Mouse (Mus musculus) forebrain, embryonic 11.5 days (tissue): ENCODE measurements at regions not wholly inside any gene's neighbourhood (a gene's known extent, or its start where the extent isn't known, plus 50 kb on each side); places are given as distances from the start of the nearest gene placed in this dataset.
"Not testable (repeated sequence)": the region's sequence is repeated elsewhere in the genome, so short reads cannot be mapped to it uniquely, and the experiment has no call there.

Experiments
- ATAC-seq: fragments of 200-750 bp; cut with Nextera tagmentation; replicated peaks from 2 replicates; pipeline ENCODE4 v1.8.0; 2017; ENCODE audit warnings: moderate TSS enrichment; ENCODE audit not compliant: low FRiP score
- DNase-seq: peaks from one replicate; pipeline ENCODE4 v3.0.0-alpha.2; 2017; ENCODE audit warnings: low spot score
- H3K27ac ChIP-seq: fragments of 300-500 bp; sonication (generic); 2 replicates; pipeline ENCODE4 v1.5.1; 2014; ENCODE audit warnings: low read depth, low read length
- H3K27me3 ChIP-seq: fragments of 300-500 bp; sonication (generic); 2 replicates; pipeline ENCODE4 v1.6.1; 2014; ENCODE audit warnings: mild to moderate bottlenecking, low read length, mixed read lengths; ENCODE audit not compliant: control insufficient read depth, insufficient read depth
- H3K36me3 ChIP-seq: fragments of 300-500 bp; sonication (generic); 2 replicates; pipeline ENCODE4 v1.6.1; 2014; ENCODE audit warnings: mild to moderate bottlenecking, low read length, moderate library complexity, mixed read lengths; ENCODE audit not compliant: control insufficient read depth, insufficient read depth
- H3K4me1 ChIP-seq: fragments of 300-500 bp; sonication (generic); replicated peaks from 2 replicates; pipeline ENCODE4 v1.6.1; 2014; ENCODE audit warnings: low read length, mixed read lengths; ENCODE audit not compliant: control insufficient read depth, insufficient read depth
- H3K4me2 ChIP-seq: fragments of 300-500 bp; sonication (generic); 2 replicates; pipeline ENCODE4 v1.6.1; 2014; ENCODE audit warnings: low read depth, mild to moderate bottlenecking, low read length, moderate library complexity, mixed read lengths; ENCODE audit not compliant: severe bottlenecking
- H3K4me3 ChIP-seq: fragments of 300-500 bp; sonication (generic); 2 replicates; pipeline ENCODE4 v1.5.1; 2014; ENCODE audit warnings: low read depth, low read length
- H3K9ac ChIP-seq: fragments of 300-500 bp; sonication (generic); 2 replicates; pipeline ENCODE4 v1.6.1; 2014; ENCODE audit warnings: low read length
- H3K9me3 ChIP-seq: fragments of 300-500 bp; sonication (generic); 2 replicates; pipeline ENCODE4 v1.6.1; 2016; ENCODE audit warnings: low read length, mixed read lengths; ENCODE audit not compliant: control insufficient read depth
- WGBS: fragments of 180-500 bp; shearing (Covaris S2); extraction: QIAGEN DNeasy Blood & Tissue Kit; methylation state at CpG from one replicate; pipeline ENCODE4 v1.1.7; 2014; 5-methylcytosine and 5-hydroxymethylcytosine counted together

DNA sequence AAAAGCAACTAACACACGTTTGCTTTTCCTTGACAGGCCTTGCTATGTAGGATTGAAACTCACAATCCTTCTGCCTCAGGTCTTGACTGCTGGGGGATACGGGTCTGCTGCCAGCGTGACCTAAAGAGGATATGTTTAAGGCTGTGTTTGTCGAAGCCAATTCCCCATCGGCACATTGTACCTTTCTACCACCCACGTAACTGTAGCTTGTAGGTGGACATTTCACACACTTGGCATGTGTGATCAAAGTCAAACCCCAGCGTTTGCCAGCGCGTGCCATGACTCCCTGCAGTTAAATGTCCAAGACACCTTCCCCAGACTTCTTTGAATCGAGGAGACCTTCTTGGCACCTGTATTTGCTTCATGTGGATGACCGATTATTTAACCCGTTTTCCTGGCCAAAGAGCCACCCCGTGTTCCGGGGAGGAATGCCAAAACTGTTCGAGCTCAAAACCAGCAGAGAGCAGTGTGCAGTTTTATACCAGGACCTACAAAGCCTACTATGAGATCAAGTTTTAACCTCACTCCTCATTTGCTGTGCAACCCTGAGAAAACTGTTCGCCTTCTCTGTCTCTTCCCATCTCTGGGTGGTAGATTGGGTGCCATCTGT lies 395.4 kb upstream of the Zfp507 start:
- ATAC-seq (no peak), DNase-seq (no peak)
- H3K4me1 ChIP-seq, result no peaks in the 10 kb centered on the region
- H3K9ac ChIP-seq, result no peak overlapping the region
- no peak overlapping the region for H3K4me2 ChIP-seq
- no peaks in the 10 kb centered on the region for H3K9me3 ChIP-seq
- H3K27ac ChIP-seq, result no peak overlapping the region
- WGBS, result 92% methylated on average over 16 of the region's 16 CpGs
- H3K27me3 ChIP-seq, result no peaks in the 10 kb centered on the region
- no peak overlapping the region for H3K4me3 ChIP-seq
- no peaks in the 10 kb centered on the region for H3K36me3 ChIP-seq

DNA sequence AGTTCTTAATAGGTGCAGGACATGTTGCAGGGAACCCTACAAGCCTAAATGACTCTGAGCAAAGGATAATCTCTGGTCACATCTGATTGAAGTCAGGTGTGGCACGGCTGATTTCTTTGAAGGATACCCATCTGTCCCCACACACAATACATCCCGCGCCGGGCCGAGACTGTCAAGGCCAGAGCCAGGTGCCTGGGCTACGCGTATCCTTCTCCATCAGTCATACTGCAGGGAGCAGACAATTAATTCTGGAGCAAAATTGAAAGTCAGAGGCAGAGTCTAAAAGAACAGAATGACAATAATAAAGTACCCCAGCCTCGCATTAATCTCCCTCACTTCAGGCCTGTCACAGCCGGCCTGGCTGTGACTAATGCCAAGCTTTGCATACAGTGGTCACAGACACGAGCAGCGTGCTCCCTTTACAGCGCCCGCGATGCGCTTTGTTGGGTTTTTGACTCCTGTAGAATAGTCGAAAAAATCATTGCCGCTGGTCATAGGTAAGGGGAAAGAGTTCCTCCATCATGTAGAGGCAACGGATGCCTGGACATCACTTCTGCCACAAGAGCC lies 393.4 kb upstream of the Zfp507 start:
- Histone ChIP-seq H3K36me3 (no peaks in the 10 kb centered on the region), H3K9ac (no peak overlapping the region), H3K4me2 (no peak overlapping the region), H3K9me3 (no peaks in the 10 kb centered on the region), H3K27ac (no peak overlapping the region), H3K27me3 (no peaks in the 10 kb centered on the region), H3K4me1 (no peaks in the 10 kb centered on the region), H3K4me3 (no peak overlapping the region)
- no peak for ATAC-seq
- DNase-seq, result no peak
- 91% methylated on average over 18 of the region's 18 CpGs for WGBS

DNA sequence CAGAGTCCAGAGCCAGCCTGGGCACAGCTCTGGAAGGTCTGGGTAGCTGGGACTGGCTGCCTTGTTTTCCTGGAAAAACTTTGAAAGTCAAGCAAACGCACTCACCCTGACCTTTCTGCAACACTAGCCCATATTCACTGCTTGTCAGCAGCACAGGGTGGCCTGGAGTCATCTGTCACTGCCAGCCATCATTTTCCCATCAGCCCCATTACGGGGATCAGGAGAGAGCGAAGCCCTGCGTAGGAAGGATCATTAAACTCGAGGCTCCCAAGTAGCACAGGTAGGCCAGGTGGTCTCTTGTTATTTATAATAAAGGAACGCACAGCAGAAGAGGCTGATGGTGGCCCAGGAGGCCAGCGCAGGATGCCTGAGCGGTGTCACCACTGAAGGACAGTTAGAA lies 389.8 kb upstream of the Zfp507 start:
- H3K9me3 ChIP-seq, result no peaks in the 10 kb centered on the region
- DNase-seq, result no peak
- no peaks in the 10 kb centered on the region for H3K36me3 ChIP-seq
- no peak for ATAC-seq
- H3K4me2 ChIP-seq, result no peak overlapping the region
- H3K4me1 ChIP-seq, result no peaks in the 10 kb centered on the region
- H3K27me3 ChIP-seq, result no peaks in the 10 kb centered on the region
- H3K4me3 ChIP-seq, result no peak overlapping the region
- no peak overlapping the region for H3K27ac ChIP-seq
- 85% methylated on average over 8 of the region's 8 CpGs for WGBS
- H3K9ac ChIP-seq, result no peak overlapping the region

DNA sequence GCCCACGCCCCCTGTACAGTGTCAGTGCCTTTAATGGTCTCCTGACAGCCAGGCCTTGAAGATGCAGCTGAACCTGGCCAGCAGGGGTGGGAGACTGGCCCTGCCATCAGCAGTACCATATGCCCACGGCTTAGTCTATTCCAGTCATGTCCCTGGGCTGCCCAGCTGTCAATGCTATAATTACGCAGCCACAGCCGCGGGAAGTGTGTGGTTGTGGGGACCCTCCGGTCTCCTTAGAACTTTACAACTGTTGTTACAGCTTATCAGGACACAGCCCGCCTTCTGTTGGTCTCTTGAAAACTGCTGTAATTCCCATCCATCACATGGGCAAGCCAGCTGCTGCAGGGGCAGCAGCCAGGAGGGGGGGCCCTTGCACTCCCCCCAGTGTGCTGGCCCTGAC lies 375.1 kb upstream of the Zfp507 start:
- no peak overlapping the region for H3K4me3 ChIP-seq

DNA sequence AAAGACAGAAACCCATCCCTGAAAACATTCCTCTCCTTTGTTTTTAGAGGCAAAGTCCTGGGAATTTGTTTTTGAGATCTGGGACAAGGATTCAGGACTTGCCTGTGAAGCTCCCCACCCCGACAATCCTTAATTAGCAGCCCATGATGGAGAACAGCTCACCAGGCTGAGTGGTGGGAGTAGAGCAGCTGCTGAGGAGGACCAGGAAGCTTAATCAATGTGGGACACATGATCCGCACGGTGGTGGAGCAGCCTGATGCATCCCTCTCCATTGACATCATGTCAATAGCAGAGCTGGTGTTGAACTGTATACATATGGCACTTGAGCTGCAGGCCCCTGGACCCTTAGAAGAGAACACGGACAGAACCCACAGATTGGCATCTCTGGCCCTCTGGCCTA lies 372.5 kb upstream of the Zfp507 start:
- ATAC-seq, result no peak

More for the DNA sequence above, 375.1 kb upstream of the Zfp507 start:
- no peaks in the 10 kb centered on the region for H3K36me3 ChIP-seq
- no peak overlapping the region for H3K9ac ChIP-seq
- no peak overlapping the region for H3K27ac ChIP-seq
- ATAC-seq (no peak), DNase-seq (no peak)
- no peaks in the 10 kb centered on the region for H3K27me3 ChIP-seq
- no peaks in the 10 kb centered on the region for H3K4me1 ChIP-seq
- 85% methylated on average over 7 of the region's 7 CpGs for WGBS
- no peaks in the 10 kb centered on the region for H3K9me3 ChIP-seq
- no peak overlapping the region for H3K4me2 ChIP-seq

DNA sequence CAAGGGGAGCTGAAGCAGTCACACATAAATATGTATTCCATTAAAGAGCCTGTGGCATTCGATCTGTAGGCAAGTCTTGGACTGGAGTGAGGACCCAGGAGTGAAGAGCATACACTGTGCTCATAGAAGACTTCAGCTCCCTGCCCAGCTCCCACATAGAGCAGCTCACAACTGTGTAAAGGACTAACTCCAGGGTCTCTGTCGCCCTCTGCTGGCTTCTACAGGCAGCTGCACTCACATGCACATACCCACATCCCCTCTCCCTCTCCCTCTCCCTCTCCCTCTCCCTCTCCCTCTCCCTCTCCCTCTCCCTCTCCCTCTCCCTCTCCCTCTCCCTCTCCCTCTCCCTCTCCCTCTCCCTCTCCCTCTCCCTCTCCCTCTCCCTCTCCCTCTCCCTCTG lies 369.7 kb upstream of the Zfp507 start:
- not testable (repeated sequence) for H3K9ac ChIP-seq, H3K27ac ChIP-seq, ATAC-seq, H3K9me3 ChIP-seq, DNase-seq, H3K4me2 ChIP-seq, H3K4me1 ChIP-seq, H3K27me3 ChIP-seq, H3K4me3 ChIP-seq, H3K36me3 ChIP-seq
- 63% methylated on average over 2 of the region's 2 CpGs for WGBS

More for the DNA sequence above, 372.5 kb upstream of the Zfp507 start:
- Histone ChIP-seq H3K27me3 (no peaks in the 10 kb centered on the region), H3K9ac (no peak overlapping the region), H3K4me3 (no peak overlapping the region), H3K27ac (no peak overlapping the region), H3K4me1 (no peaks in the 10 kb centered on the region), H3K36me3 (no peaks in the 10 kb centered on the region), H3K9me3 (no peaks in the 10 kb centered on the region), H3K4me2 (no peak overlapping the region)
- 85% methylated on average over 4 of the region's 4 CpGs for WGBS
- DNase-seq, result no peak

DNA sequence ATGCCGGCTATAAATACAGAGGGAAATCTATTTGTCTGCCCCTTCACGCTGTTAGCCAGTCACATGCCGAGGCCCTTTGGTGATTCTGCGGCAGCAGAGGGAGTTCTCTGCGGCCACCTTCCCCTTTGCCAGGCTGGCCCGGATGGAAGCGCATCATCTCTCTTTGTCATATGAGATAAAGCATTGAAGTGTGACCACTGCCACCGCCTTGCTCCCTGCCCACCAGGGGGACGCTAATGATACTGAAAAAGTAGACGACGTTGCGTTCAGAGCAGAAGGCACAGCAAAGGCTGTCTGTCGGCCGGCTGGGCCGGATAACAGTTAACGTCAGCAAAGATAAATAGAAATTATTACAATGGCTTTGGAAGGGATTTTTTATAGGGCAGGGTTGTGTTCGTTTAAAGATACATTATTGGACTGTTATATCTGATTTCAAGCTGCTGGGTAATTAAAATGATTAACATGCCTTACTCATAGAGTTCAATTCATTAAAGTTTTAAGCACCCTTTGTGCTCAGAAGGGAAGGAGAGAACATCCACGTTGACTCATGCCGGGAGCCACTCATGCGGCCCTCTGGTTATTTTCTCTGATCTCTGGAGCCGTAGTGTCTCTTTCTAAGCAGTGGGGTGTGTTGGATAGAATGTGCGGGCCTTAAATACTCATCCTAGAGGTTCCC lies 354.6 kb upstream of the Zfp507 start:
- ATAC-seq, result no peak
- Histone ChIP-seq H3K9me3 (no peaks in the 10 kb centered on the region), H3K27me3 (no peaks in the 10 kb centered on the region), H3K4me2 (no peak overlapping the region), H3K4me3 (no peak overlapping the region), H3K9ac (no peak overlapping the region), H3K27ac (no peak overlapping the region), H3K36me3 (no peaks in the 10 kb centered on the region), H3K4me1 (no peaks in the 10 kb centered on the region)
- WGBS, result 65% methylated on average over 22 of the region's 22 CpGs
- no peak for DNase-seq

DNA sequence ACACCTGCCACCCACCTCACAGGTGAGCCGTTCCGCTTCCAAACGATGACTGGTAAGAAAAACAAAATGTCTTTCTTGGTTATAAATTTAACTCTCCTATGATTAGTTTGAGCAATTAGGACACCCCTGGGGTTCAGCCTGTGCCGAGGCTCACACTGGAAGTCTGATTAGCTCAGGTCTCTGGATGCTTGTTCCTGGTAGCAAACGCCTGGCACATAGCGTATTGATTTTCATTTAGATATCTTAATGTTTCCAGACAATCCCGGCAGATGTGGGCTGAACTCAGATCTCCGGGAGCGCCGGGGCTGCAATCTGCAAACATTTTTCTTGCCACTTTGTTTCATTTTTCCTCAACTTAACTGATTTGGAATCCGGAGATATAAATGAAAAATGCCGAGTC lies 353.8 kb upstream of the Zfp507 start:
- Histone ChIP-seq H3K4me3 (no peak overlapping the region), H3K4me1 (no peaks in the 10 kb centered on the region), H3K27me3 (no peaks in the 10 kb centered on the region), H3K36me3 (no peaks in the 10 kb centered on the region), H3K4me2 (no peak overlapping the region), H3K9ac (no peak overlapping the region), H3K27ac (no peak overlapping the region), H3K9me3 (no peaks in the 10 kb centered on the region)
- ATAC-seq, result no peak
- WGBS, result 89% methylated on average over 12 of the region's 12 CpGs
- no peak for DNase-seq

DNA sequence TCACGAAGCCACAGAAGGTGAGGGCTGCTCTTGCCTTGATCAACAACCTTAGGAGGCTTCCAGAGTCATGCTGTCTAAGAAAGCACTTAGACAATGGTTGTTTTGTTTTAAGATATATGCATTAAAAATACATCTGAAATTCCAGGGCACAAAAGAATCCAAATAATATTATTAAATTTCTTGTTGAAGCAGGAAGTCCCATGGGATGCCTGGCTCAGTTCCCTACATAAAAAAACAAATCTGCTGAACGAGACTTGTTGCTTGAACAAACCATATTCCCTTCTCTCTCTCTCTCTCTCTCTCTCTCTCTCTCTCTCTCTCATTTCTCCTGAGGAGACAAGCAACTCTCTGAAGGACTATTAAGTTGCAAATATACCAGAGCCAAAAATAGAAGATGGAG lies 352.8 kb upstream of the Zfp507 start:
- DNase-seq, result no peak
- no peak for ATAC-seq
- no peaks in the 10 kb centered on the region for H3K9me3 ChIP-seq
- no peak overlapping the region for H3K4me3 ChIP-seq
- no peak overlapping the region for H3K4me2 ChIP-seq
- WGBS, result 78% methylated on average over 2 of the region's 2 CpGs
- no peaks in the 10 kb centered on the region for H3K4me1 ChIP-seq
- H3K27ac ChIP-seq, result no peak overlapping the region
- no peak overlapping the region for H3K9ac ChIP-seq
- H3K36me3 ChIP-seq, result no peaks in the 10 kb centered on the region
- no peaks in the 10 kb centered on the region for H3K27me3 ChIP-seq
